Mouse (Mus musculus): Measurements from ENCODE around the gene Osbpl3. TPM values are rescaled to one million over a fixed set of nuclear protein-coding genes. Genes with fewer than 3 reads are reported as not detected.

Gene Osbpl3
- polyA plus RNA-seq, 1 experiment from 2014 or later: 14.5 TPM

DNA sequence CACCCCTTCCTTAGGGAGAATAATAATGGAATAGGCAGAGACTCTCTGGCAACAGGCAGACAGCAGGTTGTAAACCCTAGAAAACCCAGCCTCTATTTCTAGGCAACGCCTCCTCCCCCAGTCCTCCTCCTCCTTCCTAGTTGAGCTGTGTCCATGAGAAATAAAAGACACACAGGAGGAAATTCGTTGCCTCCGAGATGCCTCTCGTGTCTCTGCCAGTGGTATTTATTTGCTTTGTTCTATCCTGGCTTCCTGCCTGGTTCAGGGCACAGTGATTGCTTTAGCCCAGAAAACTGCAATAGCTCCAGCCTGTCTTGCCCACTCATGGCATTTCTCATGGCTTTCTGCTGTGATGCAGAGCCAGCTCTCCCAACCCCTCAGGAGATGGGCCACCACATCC is 43.8 kb downstream of the Osbpl3 start:
- no peak overlapping the region for H3K9ac ChIP-seq (ENCODE audit: low read length)
- ATAC-seq (ENCODE audit: low FRiP score, low TSS enrichment): no peak
- H3K4me1 ChIP-seq (replicated peaks; ENCODE audit: control insufficient read depth, insufficient read depth): no peaks in the 10 kb centered on the region; the same call in 1 of the 2 replicates
- no peak for DNase-seq (ENCODE audit: low spot score)
- no peaks in the 10 kb centered on the region for H3K36me3 ChIP-seq (ENCODE audit: control insufficient read depth, insufficient read depth, low read length)
- TF ChIP-seq CTCF (IDR thresholded peaks at IDR 0.05; ENCODE audit: low read depth): no peak
- TF ChIP-seq EP300 (optimal IDR thresholded peaks at IDR 0.05): no peak
- H3K9me3 ChIP-seq (ENCODE audit: control insufficient read depth, low read length): no peaks in the 10 kb centered on the region
- H3K4me2 ChIP-seq (replicated peaks; ENCODE audit: low read depth): no peak overlapping the region
- no peak overlapping the region for H3K27ac ChIP-seq (replicated peaks)
- H3K4me3 ChIP-seq (ENCODE audit: low read depth, low read length): no peak overlapping the region
- 26% methylated on average over 4 of the region's 4 CpGs for WGBS
- no peaks in the 10 kb centered on the region for H3K27me3 ChIP-seq (ENCODE audit: control insufficient read depth, insufficient read depth, low read length)

DNA sequence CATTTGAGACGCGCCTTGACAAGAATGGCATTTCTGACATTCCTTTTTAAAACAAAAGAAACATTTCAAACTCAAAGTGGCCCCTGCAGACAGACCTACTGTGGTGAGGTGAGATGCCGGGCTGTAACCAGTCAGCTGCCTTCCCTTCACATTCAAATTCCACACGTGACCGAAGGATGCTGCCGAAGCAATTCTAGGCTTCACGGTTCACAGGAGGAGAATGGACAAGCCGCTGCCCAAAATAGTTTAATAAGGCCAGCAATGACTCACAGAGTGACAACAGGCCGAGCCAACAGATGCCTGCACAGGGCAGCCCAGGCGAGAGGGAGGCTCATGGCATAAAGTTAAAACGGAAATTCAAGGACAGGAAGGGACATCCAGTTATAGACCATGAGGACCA is 51.3 kb downstream of the Osbpl3 start:
- Histone ChIP-seq H3K36me3 (ENCODE audit: control insufficient read depth, insufficient read depth, low read length) (no peaks in the 10 kb centered on the region), H3K27me3 (ENCODE audit: control insufficient read depth, insufficient read depth, low read length) (no peaks in the 10 kb centered on the region), H3K4me1 (replicated peaks; ENCODE audit: control insufficient read depth, insufficient read depth) (no peaks in the 10 kb centered on the region), H3K9ac (ENCODE audit: low read length) (no peak overlapping the region), H3K4me2 (replicated peaks; ENCODE audit: low read depth) (no peak overlapping the region), H3K27ac (replicated peaks) (no peak overlapping the region), H3K9me3 (ENCODE audit: control insufficient read depth, low read length) (no peaks in the 10 kb centered on the region), H3K4me3 (ENCODE audit: low read depth, low read length) (no peak overlapping the region)
- DNase-seq (ENCODE audit: low spot score) (no peak), ATAC-seq (ENCODE audit: low FRiP score, low TSS enrichment) (no peak)
- TF ChIP-seq CTCF (IDR thresholded peaks at IDR 0.05; ENCODE audit: low read depth) (no peak), EP300 (optimal IDR thresholded peaks at IDR 0.05) (no peak)
- 73% methylated on average over 11 of the region's 11 CpGs for WGBS

DNA sequence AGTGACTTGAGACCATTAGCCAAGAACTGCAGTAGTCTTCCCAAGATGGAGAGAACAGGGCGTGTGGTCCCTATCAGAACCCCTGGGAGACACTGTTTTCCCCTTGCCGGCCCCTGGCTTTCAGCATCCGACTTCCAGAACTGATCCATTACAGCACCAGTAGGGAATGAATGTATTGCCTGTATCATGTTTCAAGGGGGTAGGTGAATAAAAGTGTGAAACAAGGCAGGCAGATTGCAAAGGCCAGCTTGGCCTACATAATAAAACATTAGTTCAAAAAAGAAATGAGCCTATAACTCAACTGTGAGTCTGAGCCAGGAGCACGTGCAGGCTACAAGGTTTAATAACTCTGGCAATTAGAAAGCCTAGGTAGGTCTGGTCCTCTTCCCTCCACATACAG is 52.5 kb downstream of the Osbpl3 start:
- no peak overlapping the region for H3K27ac ChIP-seq (replicated peaks)
- DNase-seq (ENCODE audit: low spot score) (no peak), ATAC-seq (ENCODE audit: low FRiP score, low TSS enrichment) (no peak)
- no peaks in the 10 kb centered on the region for H3K36me3 ChIP-seq (ENCODE audit: control insufficient read depth, insufficient read depth, low read length)
- H3K27me3 ChIP-seq (ENCODE audit: control insufficient read depth, insufficient read depth, low read length): no peaks in the 10 kb centered on the region
- H3K9me3 ChIP-seq (ENCODE audit: control insufficient read depth, low read length): no peaks in the 10 kb centered on the region
- no peak overlapping the region for H3K4me3 ChIP-seq (ENCODE audit: low read depth, low read length)
- H3K4me2 ChIP-seq (replicated peaks; ENCODE audit: low read depth): no peak overlapping the region
- WGBS: 65% methylated on average over 4 of the region's 4 CpGs
- H3K9ac ChIP-seq (ENCODE audit: low read length): no peak overlapping the region
- TF ChIP-seq EP300 (optimal IDR thresholded peaks at IDR 0.05) (no peak), CTCF (IDR thresholded peaks at IDR 0.05; ENCODE audit: low read depth) (no peak)
- no peaks in the 10 kb centered on the region for H3K4me1 ChIP-seq (replicated peaks; ENCODE audit: control insufficient read depth, insufficient read depth)

DNA sequence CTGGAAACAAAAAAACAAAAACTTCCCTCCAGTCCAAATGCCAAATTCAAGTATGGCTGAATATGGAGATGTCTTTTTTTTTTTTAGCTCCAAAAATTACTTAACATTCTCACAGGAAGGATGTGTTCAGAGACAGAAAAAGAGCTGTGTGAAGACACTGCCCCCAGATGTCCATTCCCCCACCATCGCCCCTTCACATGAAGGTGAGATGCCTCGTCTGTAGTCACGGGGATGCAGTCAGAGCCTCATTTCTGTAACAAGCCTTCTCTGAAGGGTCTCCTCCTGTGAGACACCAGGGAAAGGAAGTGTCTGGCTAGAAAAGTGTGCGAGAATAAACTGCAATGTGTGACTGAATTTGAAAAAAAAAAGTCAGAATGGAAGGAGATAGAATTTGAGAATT is 53.1 kb downstream of the Osbpl3 start:
- Histone ChIP-seq H3K4me2 (replicated peaks; ENCODE audit: low read depth) (no peak overlapping the region), H3K27ac (replicated peaks) (no peak overlapping the region), H3K27me3 (ENCODE audit: control insufficient read depth, insufficient read depth, low read length) (no peaks in the 10 kb centered on the region), H3K4me1 (replicated peaks; ENCODE audit: control insufficient read depth, insufficient read depth) (no peaks in the 10 kb centered on the region), H3K36me3 (ENCODE audit: control insufficient read depth, insufficient read depth, low read length) (no peaks in the 10 kb centered on the region), H3K9ac (ENCODE audit: low read length) (no peak overlapping the region), H3K4me3 (ENCODE audit: low read depth, low read length) (no peak overlapping the region), H3K9me3 (ENCODE audit: control insufficient read depth, low read length) (no peaks in the 10 kb centered on the region)
- TF ChIP-seq CTCF (IDR thresholded peaks at IDR 0.05; ENCODE audit: low read depth) (no peak), EP300 (optimal IDR thresholded peaks at IDR 0.05) (no peak)
- 93% methylated on average over 4 of the region's 4 CpGs for WGBS
- ATAC-seq (ENCODE audit: low FRiP score, low TSS enrichment): no peak
- DNase-seq (ENCODE audit: low spot score): no peak

DNA sequence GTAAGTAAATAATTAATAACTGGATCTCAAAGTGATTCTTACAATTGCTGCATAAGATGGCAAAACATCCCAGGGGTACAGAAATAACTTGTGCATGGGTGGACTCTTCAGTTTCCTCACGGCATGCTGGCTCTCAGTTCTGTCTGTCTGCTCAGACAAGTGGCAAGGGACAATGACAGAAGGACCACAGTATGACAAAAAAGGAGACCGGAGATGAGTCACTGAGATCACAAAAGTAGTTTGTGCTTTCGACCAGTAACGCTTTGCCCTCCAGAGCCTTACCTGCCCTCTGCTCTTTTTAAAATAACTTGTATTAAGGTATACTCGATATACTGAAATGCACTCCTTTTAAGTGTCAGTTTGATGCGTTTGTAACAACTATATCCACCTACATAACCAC is 55.8 kb downstream of the Osbpl3 start:
- H3K27me3 ChIP-seq (ENCODE audit: control insufficient read depth, insufficient read depth, low read length): no peaks in the 10 kb centered on the region
- no peaks in the 10 kb centered on the region for H3K9me3 ChIP-seq (ENCODE audit: control insufficient read depth, low read length)
- 73% methylated on average over 6 of the region's 6 CpGs for WGBS
- peaks cover 3% of the 10 kb centered on the region; the same call in 1 of the 2 replicates for H3K4me1 ChIP-seq (replicated peaks; ENCODE audit: control insufficient read depth, insufficient read depth)
- H3K4me3 ChIP-seq (ENCODE audit: low read depth, low read length): no peak overlapping the region
- H3K27ac ChIP-seq (replicated peaks): no peak overlapping the region
- no peaks in the 10 kb centered on the region for H3K36me3 ChIP-seq (ENCODE audit: control insufficient read depth, insufficient read depth, low read length)
- DNase-seq (ENCODE audit: low spot score) (no peak), ATAC-seq (ENCODE audit: low FRiP score, low TSS enrichment) (no peak)
- TF ChIP-seq EP300 (optimal IDR thresholded peaks at IDR 0.05) (no peak), CTCF (IDR thresholded peaks at IDR 0.05; ENCODE audit: low read depth) (no peak)
- H3K9ac ChIP-seq (ENCODE audit: low read length): no peak overlapping the region
- no peak overlapping the region for H3K4me2 ChIP-seq (replicated peaks; ENCODE audit: low read depth)

DNA sequence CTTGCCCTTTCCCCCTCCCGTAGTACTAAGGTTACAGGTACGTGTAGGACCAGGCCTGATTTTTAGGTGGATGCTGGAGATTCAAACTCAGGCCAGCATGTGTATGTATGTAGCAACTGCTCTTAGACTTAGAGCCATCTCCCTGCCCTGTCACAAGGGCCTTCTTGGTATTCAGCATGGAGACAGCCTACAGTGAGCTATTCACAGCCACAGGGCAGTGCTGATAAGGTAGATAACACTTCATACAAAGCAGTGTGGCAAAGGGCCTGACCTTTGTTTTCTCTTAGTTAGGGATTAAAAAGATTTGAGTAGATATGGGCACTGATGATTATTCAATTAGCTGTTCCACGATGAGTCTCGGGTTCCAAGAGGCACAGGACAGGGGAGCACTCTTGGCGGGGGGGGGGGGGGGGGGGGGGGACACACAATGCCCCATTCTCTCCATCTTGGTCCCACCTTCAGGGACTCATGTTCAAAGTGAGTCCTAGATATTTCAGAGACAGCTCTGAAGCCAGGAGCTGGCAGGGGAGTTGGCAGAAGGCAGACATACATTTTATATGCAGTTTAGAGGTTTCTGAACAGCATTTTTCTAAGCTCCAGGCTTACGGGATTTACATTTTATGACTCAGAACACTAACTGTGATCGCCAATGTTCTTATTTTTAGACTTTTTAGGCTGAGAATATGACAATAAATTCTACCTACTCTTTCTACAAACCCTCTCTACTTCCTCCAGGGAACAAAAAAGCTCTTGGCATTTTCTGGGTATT is 56.4 kb downstream of the Osbpl3 start:
- H3K4me1 ChIP-seq (replicated peaks; ENCODE audit: control insufficient read depth, insufficient read depth): peaks cover 3% of the 10 kb centered on the region; the same call in 1 of the 2 replicates
- no peaks in the 10 kb centered on the region for H3K27me3 ChIP-seq (ENCODE audit: control insufficient read depth, insufficient read depth, low read length)
- H3K36me3 ChIP-seq (ENCODE audit: control insufficient read depth, insufficient read depth, low read length): no peaks in the 10 kb centered on the region
- TF ChIP-seq CTCF (IDR thresholded peaks at IDR 0.05; ENCODE audit: low read depth) (no peak), EP300 (optimal IDR thresholded peaks at IDR 0.05) (no peak)
- WGBS: 56% methylated on average over 6 of the region's 7 CpGs
- H3K9ac ChIP-seq (ENCODE audit: low read length): no peak overlapping the region
- no peaks in the 10 kb centered on the region for H3K9me3 ChIP-seq (ENCODE audit: control insufficient read depth, low read length)
- no peak overlapping the region for H3K27ac ChIP-seq (replicated peaks)
- ATAC-seq (ENCODE audit: low FRiP score, low TSS enrichment) (no peak), DNase-seq (ENCODE audit: low spot score) (no peak)
- no peak overlapping the region for H3K4me3 ChIP-seq (ENCODE audit: low read depth, low read length)
- no peak overlapping the region for H3K4me2 ChIP-seq (replicated peaks; ENCODE audit: low read depth)

Data from stomach, postnatal 0 days (tissue).